Mouse (Mus musculus) limb, embryonic 15.5 days (tissue): Measurements from ENCODE around the gene Gpbp1. TPM values are rescaled to one million over a fixed set of nuclear protein-coding genes. Genes with fewer than 3 reads are reported as not detected.

ENCODE experiments used
- ATAC-seq: fragments of 200-750 bp; cut with Nextera tagmentation; 2 replicates; pipeline ENCODE4 v1.8.0; 2017; ENCODE audit warnings: low read depth, moderate TSS enrichment; ENCODE audit not compliant: insufficient number of reproducible peaks, low FRiP score, low TSS enrichment
- H3K27ac ChIP-seq: fragments of 300-500 bp; sonication (generic); 2 replicates; pipeline ENCODE4 v1.5.1; 2015; ENCODE audit warnings: moderate library complexity, mild to moderate bottlenecking, inconsistent platforms
- H3K27me3 ChIP-seq: fragments of 300-500 bp; sonication (generic); 2 replicates; pipeline ENCODE4 v1.6.1; 2015; ENCODE audit warnings: inconsistent platforms
- H3K36me3 ChIP-seq: fragments of 300-500 bp; sonication (generic); 2 replicates; pipeline ENCODE4 v1.6.1; 2015; ENCODE audit warnings: inconsistent platforms
- H3K4me1 ChIP-seq: fragments of 300-500 bp; sonication (generic); 2 replicates; pipeline ENCODE4 v1.6.1; 2015; ENCODE audit warnings: inconsistent platforms
- H3K4me2 ChIP-seq: fragments of 300-500 bp; sonication (generic); 2 replicates; pipeline ENCODE4 v1.6.1; 2015; ENCODE audit warnings: mild to moderate bottlenecking, inconsistent platforms
- H3K4me3 ChIP-seq: fragments of 300-500 bp; sonication (generic); 2 replicates; pipeline ENCODE4 v1.5.1; 2015; ENCODE audit warnings: mild to moderate bottlenecking, inconsistent platforms
- H3K9ac ChIP-seq: fragments of 300-500 bp; sonication (generic); 2 replicates; pipeline ENCODE4 v1.6.1; 2015; ENCODE audit warnings: inconsistent platforms
- H3K9me3 ChIP-seq: fragments of 300-500 bp; sonication (generic); 2 replicates; pipeline ENCODE4 v1.6.1; 2016; ENCODE audit warnings: inconsistent platforms
- WGBS: fragments of 180-500 bp; shearing (Covaris S2); methylation state at CpG from one replicate; pipeline ENCODE4 v1.1.7; 2015; 5-methylcytosine and 5-hydroxymethylcytosine counted together
- polyA plus RNA-seq: library from polyadenylated mRNA; unstranded; fragments of >200 nt; fragmentation: Nextera tagmentation; extraction: Ambion mirVana; gene quantifications from 2 replicates; pipeline ENCODE4 v1.2.1, GENCODE M21; 2015

Gpbp1 gene
- polyA plus RNA-seq, result 79.3 and 82.8 TPM in 2 replicates

DNA sequence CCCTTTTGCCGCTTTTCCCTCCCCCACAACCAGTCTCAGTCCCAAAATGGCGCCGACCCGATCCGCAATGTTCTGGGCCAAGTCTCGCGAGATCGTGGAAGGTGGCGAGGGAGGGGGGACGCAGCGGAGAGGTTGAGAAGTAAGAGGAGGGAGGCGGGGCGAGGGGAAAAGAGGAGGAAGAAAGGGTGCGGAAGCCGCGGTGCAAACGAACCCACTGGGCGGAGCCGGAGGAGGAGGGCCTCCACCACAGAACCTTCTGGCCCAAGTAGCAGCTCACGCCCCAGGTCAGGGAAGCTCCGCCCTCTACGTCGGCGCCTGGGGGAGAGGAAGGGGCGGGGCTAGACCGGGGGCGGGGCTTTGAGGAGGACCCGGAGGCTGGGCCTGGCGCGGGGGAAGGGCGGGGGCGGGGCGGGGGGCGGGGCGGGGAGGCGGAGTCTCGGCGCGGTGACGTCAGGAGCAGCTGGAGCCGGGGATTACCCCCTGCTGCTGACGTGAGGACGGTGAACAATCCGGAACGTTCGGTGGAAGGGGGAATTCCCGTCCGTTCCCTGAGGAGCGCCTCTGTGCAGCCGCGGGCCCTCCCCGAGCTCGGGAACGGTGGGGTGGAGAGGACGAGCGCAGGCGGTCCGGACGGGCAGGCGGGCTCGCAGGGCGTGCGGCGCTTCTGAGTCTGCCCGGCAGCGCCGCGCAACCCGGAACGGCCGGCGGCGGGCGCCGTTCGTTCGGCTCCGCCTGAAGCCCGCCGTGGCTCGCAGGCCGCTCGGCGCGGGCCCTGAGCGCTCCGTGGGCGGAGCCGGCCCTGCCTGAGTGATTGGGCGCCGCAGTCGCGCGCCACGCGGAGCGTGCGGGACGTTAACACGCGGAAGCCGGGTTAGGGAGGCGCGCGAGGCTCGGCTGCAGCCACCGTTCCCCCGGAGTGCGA, at the start of gene Gpbp1:
Gene Gpbp1 (minus strand): TSS at position 310 of the 922 bp plus-strand sequence.
- under 1% methylated on average over 86 of the region's 109 CpGs for WGBS
- ATAC-seq, result peak; percentile 98
- 0 out of 2 replicates have a peak, but pooled peaks cover 12% of the 10 kb centered on the region for H3K4me1 ChIP-seq

DNA sequence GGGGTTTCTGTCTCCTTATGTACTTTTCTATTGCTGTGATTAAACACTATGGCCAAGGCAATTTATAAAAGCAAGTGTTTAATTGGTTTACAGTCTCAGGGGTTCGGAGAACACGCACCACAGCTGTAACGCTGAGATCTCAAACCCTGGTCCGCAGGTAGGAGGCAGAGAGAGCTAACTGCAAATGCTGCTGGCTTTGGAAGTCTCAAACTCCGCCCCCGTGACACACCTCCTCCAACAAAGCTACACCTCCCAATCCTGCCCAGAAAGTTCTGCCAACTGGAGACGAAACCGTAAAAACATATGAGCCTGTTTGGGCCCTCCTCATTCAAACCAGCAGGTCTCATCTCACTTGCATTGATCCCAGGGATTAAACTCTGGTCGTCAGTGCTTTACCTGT, 47.8 kb upstream of the Gpbp1 start:
- Histone ChIP-seq H3K27ac (no peak overlapping the region), H3K9me3 (no peaks in the 10 kb centered on the region), H3K9ac (no peak overlapping the region), H3K4me1 (0 out of 2 replicates have a peak, but pooled peaks cover 3% of the 10 kb centered on the region), H3K27me3 (no peaks in the 10 kb centered on the region), H3K36me3 (no peaks in the 10 kb centered on the region), H3K4me3 (no peak overlapping the region), H3K4me2 (no peak overlapping the region)
- ATAC-seq, result no peak
- 76% methylated on average over 9 of the region's 9 CpGs for WGBS

More for the DNA sequence above, at the start of gene Gpbp1:
- H3K4me3 ChIP-seq, result peak within 1 kb of the TSS; percentile 95
- H3K36me3 ChIP-seq, result no peaks in the 10 kb centered on the region
- no peaks in the 10 kb centered on the region for H3K9me3 ChIP-seq
- peaks cover 23% of the 10 kb centered on the region for H3K27me3 ChIP-seq
- H3K27ac ChIP-seq, result peak within 1 kb of the TSS; percentile 99
- H3K9ac ChIP-seq, result peak within 1 kb of the TSS; percentile 97
- H3K4me2 ChIP-seq, result peak within 1 kb of the TSS; percentile 85

- Histone ChIP-seq H3K36me3 (no peaks in the 10 kb centered on the region), H3K27me3 (no peaks in the 10 kb centered on the region), H3K4me2 (no peak overlapping the region), H3K27ac (no peak overlapping the region), H3K4me1 (0 out of 2 replicates have a peak, but pooled peaks cover 3% of the 10 kb centered on the region), H3K9me3 (no peaks in the 10 kb centered on the region), H3K4me3 (no peak overlapping the region), H3K9ac (no peak overlapping the region)
- ATAC-seq, result no peak
- WGBS, result 77% methylated on average over 6 of the region's 6 CpGs
Observed at GRCm38 (mm10) chr13:111536207-111536887, 46.4 kb upstream of the Gpbp1 start.

DNA sequence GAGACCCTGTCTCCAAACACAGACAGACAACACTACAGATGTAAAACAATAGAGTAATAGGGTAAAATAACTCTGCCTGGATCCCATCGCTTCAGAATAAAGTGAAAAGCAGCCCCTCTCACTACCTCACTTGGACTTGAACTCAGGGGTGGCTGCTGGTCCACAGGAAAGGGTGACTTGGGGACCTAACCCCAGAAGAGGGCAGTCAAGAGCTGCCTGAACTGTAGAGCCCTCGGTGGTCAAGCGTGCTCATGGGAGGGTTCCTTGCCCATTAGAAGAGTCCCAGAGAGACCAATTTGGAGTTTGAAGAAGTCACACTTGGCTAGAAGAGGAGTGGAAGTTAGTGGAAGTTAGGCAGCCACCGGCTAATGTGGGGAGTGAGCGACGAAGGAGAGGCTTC, 44.2 kb upstream of the Gpbp1 start:
- H3K27me3 ChIP-seq, result no peaks in the 10 kb centered on the region
- H3K27ac ChIP-seq, result no peak overlapping the region
- H3K9me3 ChIP-seq, result no peaks in the 10 kb centered on the region
- no peak for ATAC-seq
- H3K36me3 ChIP-seq, result no peaks in the 10 kb centered on the region
- no peak overlapping the region for H3K9ac ChIP-seq
- H3K4me3 ChIP-seq, result no peak overlapping the region
- WGBS, result 60% methylated on average over 6 of the region's 6 CpGs
- no peak overlapping the region for H3K4me2 ChIP-seq
- H3K4me1 ChIP-seq, result 0 out of 2 replicates have a peak, but pooled peaks cover 3% of the 10 kb centered on the region

- no peak overlapping the region for H3K9ac ChIP-seq
- H3K4me2 ChIP-seq, result no peak overlapping the region
- no peaks in the 10 kb centered on the region for H3K27me3 ChIP-seq
- H3K27ac ChIP-seq, result no peak overlapping the region
- H3K4me1 ChIP-seq, result 0 out of 2 replicates have a peak, but pooled peaks cover 3% of the 10 kb centered on the region
- no peak for ATAC-seq
- H3K9me3 ChIP-seq, result no peaks in the 10 kb centered on the region
- 84% methylated on average over 16 of the region's 16 CpGs for WGBS
- H3K36me3 ChIP-seq, result no peaks in the 10 kb centered on the region
- no peak overlapping the region for H3K4me3 ChIP-seq
Observed at GRCm38 (mm10) chr13:111532178-111532948, 42.5 kb upstream of the Gpbp1 start.

DNA sequence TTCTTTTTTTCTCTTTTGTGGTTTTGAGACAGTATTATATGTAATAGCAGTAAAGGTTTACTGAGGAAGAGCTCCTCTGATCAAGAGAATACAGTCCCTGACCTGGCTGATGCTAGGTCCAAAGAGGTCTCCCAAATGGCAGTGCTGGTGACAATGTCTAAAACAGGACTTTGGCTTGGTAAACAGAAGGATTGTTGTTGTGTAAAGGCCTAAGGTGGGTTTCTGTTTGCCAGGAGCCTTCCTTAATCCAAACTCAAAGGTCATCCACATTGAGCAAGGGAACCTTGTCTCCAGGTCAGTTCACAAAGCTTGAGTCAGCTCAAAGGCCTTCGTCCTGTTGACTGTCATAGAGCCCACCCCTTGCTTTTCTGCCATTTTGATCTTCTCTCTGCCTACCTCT, 41.8 kb upstream of the Gpbp1 start:
- no peaks in the 10 kb centered on the region for H3K36me3 ChIP-seq
- no peak overlapping the region for H3K9ac ChIP-seq
- 0 out of 2 replicates have a peak, but pooled peaks cover 3% of the 10 kb centered on the region for H3K4me1 ChIP-seq
- no peak for ATAC-seq
- H3K4me2 ChIP-seq, result no peak overlapping the region
- H3K4me3 ChIP-seq, result no peak overlapping the region
- H3K9me3 ChIP-seq, result no peaks in the 10 kb centered on the region
- 93% methylated on average over 1 of the region's 1 CpGs for WGBS
- no peaks in the 10 kb centered on the region for H3K27me3 ChIP-seq
- H3K27ac ChIP-seq, result no peak overlapping the region

- no peaks in the 10 kb centered on the region for H3K9me3 ChIP-seq
- no peaks in the 10 kb centered on the region for H3K36me3 ChIP-seq
- H3K27ac ChIP-seq, result no peak overlapping the region
- no peak overlapping the region for H3K9ac ChIP-seq
- no peaks in the 10 kb centered on the region for H3K4me1 ChIP-seq
- 91% methylated on average over 2 of the region's 2 CpGs for WGBS
- no peak overlapping the region for H3K4me3 ChIP-seq
- H3K27me3 ChIP-seq, result no peaks in the 10 kb centered on the region
- no peak for ATAC-seq
- H3K4me2 ChIP-seq, result no peak overlapping the region
Observed at GRCm38 (mm10) chr13:111524277-111524676, 34.4 kb upstream of the Gpbp1 start.

DNA sequence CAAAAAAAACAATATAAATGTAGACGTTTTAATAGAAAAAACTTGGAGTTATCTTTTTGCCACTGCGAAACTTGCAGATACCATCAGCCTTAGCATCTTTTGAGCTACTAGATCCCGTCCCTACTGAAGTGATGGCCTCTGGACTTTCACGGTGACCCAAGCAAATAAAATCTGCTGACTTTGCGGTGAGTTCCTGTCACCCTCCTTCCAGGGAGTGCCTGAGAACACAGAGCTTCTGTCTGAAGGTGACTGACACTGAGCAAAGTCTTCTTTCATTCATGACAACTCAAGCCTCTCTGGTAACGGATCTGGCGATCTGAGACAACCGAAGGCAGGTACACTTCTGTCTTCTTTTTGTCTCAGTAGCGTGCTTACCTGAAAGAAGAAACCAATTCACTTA, 32.4 kb upstream of the Gpbp1 start:
- H3K4me3 ChIP-seq, result no peak overlapping the region
- no peaks in the 10 kb centered on the region for H3K27me3 ChIP-seq
- 83% methylated on average over 9 of the region's 9 CpGs for WGBS
- no peak overlapping the region for H3K4me2 ChIP-seq
- H3K9ac ChIP-seq, result no peak overlapping the region
- H3K9me3 ChIP-seq, result no peaks in the 10 kb centered on the region
- no peaks in the 10 kb centered on the region for H3K36me3 ChIP-seq
- H3K4me1 ChIP-seq, result no peaks in the 10 kb centered on the region
- no peak overlapping the region for H3K27ac ChIP-seq
- ATAC-seq, result no peak

DNA sequence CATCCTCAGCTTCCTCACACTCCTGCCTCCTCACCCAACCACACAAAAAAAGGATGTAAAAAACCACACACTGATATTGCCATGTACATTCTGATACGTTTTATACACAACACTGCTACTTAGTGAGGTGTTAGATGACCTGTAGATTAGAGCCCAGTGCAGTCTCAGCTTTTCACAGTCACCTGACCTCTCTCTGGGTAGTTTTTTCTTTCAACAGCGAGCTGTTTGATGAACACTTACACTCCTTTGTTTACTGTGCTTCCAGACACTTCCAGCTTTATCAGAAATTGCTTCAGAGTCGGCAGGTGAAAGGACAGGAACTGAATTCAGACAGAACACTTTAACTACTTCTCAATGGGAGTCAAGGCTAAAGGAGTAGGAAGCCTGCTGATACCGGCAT, 30.5 kb upstream of the Gpbp1 start:
- Histone ChIP-seq H3K9ac (no peak overlapping the region), H3K9me3 (no peaks in the 10 kb centered on the region), H3K4me2 (no peak overlapping the region), H3K27ac (no peak overlapping the region), H3K4me3 (no peak overlapping the region), H3K4me1 (no peaks in the 10 kb centered on the region), H3K36me3 (no peaks in the 10 kb centered on the region), H3K27me3 (no peaks in the 10 kb centered on the region)
- 64% methylated on average over 4 of the region's 4 CpGs for WGBS
- no peak for ATAC-seq

DNA sequence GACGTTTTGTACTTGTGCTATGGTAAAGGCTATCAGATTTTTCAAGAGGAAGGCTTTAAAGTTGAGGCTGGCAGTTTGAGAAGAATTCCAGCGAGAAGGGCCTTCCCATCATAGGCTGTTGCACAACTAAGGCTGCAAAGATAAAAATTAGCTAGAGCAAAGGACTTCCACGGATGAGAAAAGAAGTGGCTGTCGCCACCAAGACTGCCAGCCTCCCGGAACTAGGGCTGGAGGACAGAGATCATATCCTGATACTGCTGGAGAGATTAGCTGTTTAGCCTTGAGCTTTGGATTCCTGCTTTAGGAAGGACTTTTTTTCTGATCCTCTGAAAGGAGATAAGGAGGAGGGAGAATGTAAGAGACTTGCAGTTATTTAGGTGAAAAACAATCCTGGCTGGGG, 28.4 kb upstream of the Gpbp1 start:
- H3K36me3 ChIP-seq, result no peaks in the 10 kb centered on the region
- no peak overlapping the region for H3K4me3 ChIP-seq
- no peak overlapping the region for H3K9ac ChIP-seq
- no peak for ATAC-seq
- no peak overlapping the region for H3K27ac ChIP-seq
- H3K27me3 ChIP-seq, result no peaks in the 10 kb centered on the region
- no peaks in the 10 kb centered on the region for H3K4me1 ChIP-seq
- H3K4me2 ChIP-seq, result no peak overlapping the region
- 73% methylated on average over 5 of the region's 5 CpGs for WGBS
- H3K9me3 ChIP-seq, result no peaks in the 10 kb centered on the region

GRCm38 (mm10) chr13:111516385-111517150, 26.7 kb upstream of the Gpbp1 start:
- no peaks in the 10 kb centered on the region for H3K4me1 ChIP-seq
- no peaks in the 10 kb centered on the region for H3K27me3 ChIP-seq
- no peak overlapping the region for H3K27ac ChIP-seq
- ATAC-seq, result no peak
- H3K4me3 ChIP-seq, result no peak overlapping the region
- 77% methylated on average over 7 of the region's 7 CpGs for WGBS
- no peaks in the 10 kb centered on the region for H3K36me3 ChIP-seq
- no peaks in the 10 kb centered on the region for H3K9me3 ChIP-seq
- no peak overlapping the region for H3K4me2 ChIP-seq
- no peak overlapping the region for H3K9ac ChIP-seq
